Mouse (Mus musculus) kidney, adult 2 months (tissue): Measurements from ENCODE around the gene Itih5. TPM values are rescaled to one million over a fixed set of nuclear protein-coding genes. Genes with fewer than 3 reads are reported as not detected.

Experiments used
- DNase-seq: peaks from one replicate; pipeline ENCODE4 v3.0.0; 2021
- H3K27ac ChIP-seq: fragments of 200-500 bp; 2 replicates; pipeline ENCODE4 v1.5.1; 2012; ENCODE audit warnings: low read depth, low read length, control low read depth, inconsistent platforms; ENCODE audit not compliant: insufficient read depth
- H3K27me3 ChIP-seq: fragments of 200-500 bp; replicated peaks from 2 replicates; pipeline ENCODE4 v1.6.1; 2012; ENCODE audit warnings: mild to moderate bottlenecking, moderate library complexity, low read length, inconsistent platforms; ENCODE audit not compliant: control insufficient read depth, insufficient read depth
- H3K36me3 ChIP-seq: fragments of 200-500 bp; 2 replicates; pipeline ENCODE4 v1.6.1; 2012; ENCODE audit warnings: mild to moderate bottlenecking, moderate library complexity, low read length, inconsistent platforms; ENCODE audit not compliant: control insufficient read depth, insufficient read depth
- H3K4me1 ChIP-seq: fragments of 200-500 bp; 2 replicates; pipeline ENCODE4 v1.6.1; 2011; ENCODE audit warnings: low read length; ENCODE audit not compliant: control insufficient read depth, insufficient read depth
- H3K4me3 ChIP-seq: fragments of 200-500 bp; 2 replicates; pipeline ENCODE4 v1.5.1; 2011; ENCODE audit warnings: mild to moderate bottlenecking, low read depth, low read length, control low read depth; ENCODE audit not compliant: insufficient read depth
- CTCF ChIP-seq: fragments of 200-500 bp; conservative IDR thresholded peaks from 2 replicates; pipeline ENCODE4 v1.5.1; 2011; ENCODE audit warnings: low read depth, mild to moderate bottlenecking, control low read depth, low read length, moderate library complexity, mixed read lengths; ENCODE audit not compliant: insufficient read depth, insufficient read length
- POLR2A ChIP-seq: fragments of 200-500 bp; IDR thresholded peaks from one replicate; pipeline ENCODE4 v1.6.1; 2011; ENCODE audit warnings: low read depth, low read length, control low read depth
- WGBS: fragments of 180-500 bp; shearing (Covaris S2); methylation state at CpG from one replicate; pipeline ENCODE4 v1.1.7; 2018; 5-methylcytosine and 5-hydroxymethylcytosine counted together
- polyA plus RNA-seq: library from polyadenylated mRNA; depleted of rRNA; stranded (reverse); fragments of >200 nt; gene quantifications from 2 replicates; pipeline ENCODE4 v1.2.3, GENCODE M21; 2012

The Itih5 gene
- polyA plus RNA-seq, 1 experiment: 14.1 TPM

- H3K4me1 ChIP-seq: peaks cover 6% of the 10 kb centered on the region; the same call in 1 of the 2 replicates
- no peak overlapping the region for H3K4me3 ChIP-seq
- no peaks in the 10 kb centered on the region for H3K27me3 ChIP-seq
- 92% methylated on average over 3 of the region's 3 CpGs for WGBS
- H3K27ac ChIP-seq: no peak overlapping the region
- no peak for DNase-seq
- H3K36me3 ChIP-seq: no peaks in the 10 kb centered on the region
- no peak for TF ChIP-seq POLR2A
- no peak for TF ChIP-seq CTCF
Measured at GRCm38 (mm10) chr2:10273541-10274050, 120.2 kb downstream of the Itih5 start.

- H3K36me3 ChIP-seq: no peaks in the 10 kb centered on the region
- no peak for TF ChIP-seq POLR2A
- no peak for TF ChIP-seq CTCF
- H3K27ac ChIP-seq: no peak overlapping the region
- H3K27me3 ChIP-seq: no peaks in the 10 kb centered on the region
- peaks cover 6% of the 10 kb centered on the region; the same call in 1 of the 2 replicates for H3K4me1 ChIP-seq
- 43% methylated on average over 2 of the region's 2 CpGs for WGBS
- no peak overlapping the region for H3K4me3 ChIP-seq
- DNase-seq: peak; percentile 57
Measured at GRCm38 (mm10) chr2:10276194-10276593, 122.8 kb downstream of the Itih5 start.

- WGBS: 74% methylated on average over 5 of the region's 5 CpGs
- Histone ChIP-seq H3K4me3 (no peak overlapping the region), H3K4me1 (peaks cover 4% of the 10 kb centered on the region; the same call in 1 of the 2 replicates), H3K36me3 (no peaks in the 10 kb centered on the region), H3K27me3 (no peaks in the 10 kb centered on the region), H3K27ac (no peak overlapping the region)
- DNase-seq: no peak
- TF ChIP-seq POLR2A (no peak), CTCF (no peak)
Measured at GRCm38 (mm10) chr2:10283686-10284085, 130.3 kb downstream of the Itih5 start.

- H3K4me3 ChIP-seq: no peak overlapping the region
- H3K36me3 ChIP-seq: no peaks in the 10 kb centered on the region
- H3K4me1 ChIP-seq: peaks cover 4% of the 10 kb centered on the region; the same call in 1 of the 2 replicates
- TF ChIP-seq POLR2A: no peak
- TF ChIP-seq CTCF: peak; percentile 64
- no peaks in the 10 kb centered on the region for H3K27me3 ChIP-seq
- 24% methylated on average over 10 of the region's 10 CpGs for WGBS
- no peak overlapping the region for H3K27ac ChIP-seq
- DNase-seq: peak; percentile 81
Measured at GRCm38 (mm10) chr2:10284636-10285270, 131.4 kb downstream of the Itih5 start.

- Histone ChIP-seq H3K36me3 (no peaks in the 10 kb centered on the region), H3K27me3 (no peaks in the 10 kb centered on the region), H3K4me1 (peaks cover 4% of the 10 kb centered on the region; the same call in 1 of the 2 replicates), H3K27ac (no peak overlapping the region), H3K4me3 (no peak overlapping the region)
- no peak for DNase-seq
- 65% methylated on average over 13 of the region's 13 CpGs for WGBS
- no peak for TF ChIP-seq POLR2A
- no peak for TF ChIP-seq CTCF
Measured at GRCm38 (mm10) chr2:10285975-10286374, 132.6 kb downstream of the Itih5 start.

GRCm38 (mm10) chr2:10288142-10288831, 134.9 kb downstream of the Itih5 start:
- TF ChIP-seq POLR2A (no peak), CTCF (peak; percentile 47)
- Histone ChIP-seq H3K4me3 (no peak overlapping the region), H3K27ac (no peak overlapping the region), H3K4me1 (peaks cover 4% of the 10 kb centered on the region; the same call in 1 of the 2 replicates), H3K36me3 (no peaks in the 10 kb centered on the region), H3K27me3 (no peaks in the 10 kb centered on the region)
- peak; percentile 91 for DNase-seq
- WGBS: 2% methylated on average over 12 of the region's 12 CpGs

- WGBS: 0% methylated on average over 1 of the region's 1 CpGs
- Histone ChIP-seq H3K27me3 (no peaks in the 10 kb centered on the region), H3K4me1 (peaks cover 4% of the 10 kb centered on the region; the same call in 1 of the 2 replicates), H3K27ac (no peak overlapping the region), H3K4me3 (no peak overlapping the region), H3K36me3 (no peaks in the 10 kb centered on the region)
- DNase-seq: no peak
- TF ChIP-seq CTCF (no peak), POLR2A (no peak)
Measured at GRCm38 (mm10) chr2:10288881-10289280, 135.5 kb downstream of the Itih5 start.
